Mouse (Mus musculus): ENCODE measurements around the gene Zbtb20.

Zbtb20 gene

GRCm38 (mm10) chr16:43080923-43081702 is 205.4 kb downstream of the Zbtb20 start:
- no peak for DNase-seq

- no peak for DNase-seq
Observed at GRCm38 (mm10) chr16:43081995-43082394, 206.3 kb downstream of the Zbtb20 start.

- DNase-seq: no peak
Observed at GRCm38 (mm10) chr16:43082801-43083200, 207.1 kb downstream of the Zbtb20 start.

- no peak for DNase-seq
Observed at GRCm38 (mm10) chr16:43090188-43090587, 214.5 kb downstream of the Zbtb20 start.

GRCm38 (mm10) chr16:43094161-43094560 is 218.5 kb downstream of the Zbtb20 start:
- no peak for DNase-seq

GRCm38 (mm10) chr16:43094756-43095155 is 219.1 kb downstream of the Zbtb20 start:
- no peak for DNase-seq

GRCm38 (mm10) chr16:43096040-43096439 is 220.4 kb downstream of the Zbtb20 start:
- no peak for DNase-seq

GRCm38 (mm10) chr16:43098153-43098552 is 222.5 kb downstream of the Zbtb20 start:
- no peak for DNase-seq

GRCm38 (mm10) chr16:43098666-43099065 is 223.0 kb downstream of the Zbtb20 start:
- no peak for DNase-seq

- no peak for DNase-seq
Observed at GRCm38 (mm10) chr16:43111288-43111687, 235.6 kb downstream of the Zbtb20 start.

- DNase-seq: no peak
Observed at GRCm38 (mm10) chr16:43113968-43114367, 238.3 kb downstream of the Zbtb20 start.

- no peak for DNase-seq
Observed at GRCm38 (mm10) chr16:43129966-43130365, 254.3 kb downstream of the Zbtb20 start.

GRCm38 (mm10) chr16:43130583-43130982 is 254.9 kb downstream of the Zbtb20 start:
- peak in 1 of 2 experiments; percentile 35 for DNase-seq

- DNase-seq: no peak
Observed at GRCm38 (mm10) chr16:43131077-43131476, 255.4 kb downstream of the Zbtb20 start.

GRCm38 (mm10) chr16:43168506-43168905 is 292.8 kb downstream of the Zbtb20 start:
- DNase-seq: peak in 1 of 2 experiments; percentile 49

GRCm38 (mm10) chr16:43169273-43169905 is 293.7 kb downstream of the Zbtb20 start:
- DNase-seq: no peak

- DNase-seq: no peak
Observed at GRCm38 (mm10) chr16:43172139-43172538, 296.5 kb downstream of the Zbtb20 start.

GRCm38 (mm10) chr16:43172912-43173311 is 297.2 kb downstream of the Zbtb20 start:
- no peak for DNase-seq

- DNase-seq: no peak
Observed at GRCm38 (mm10) chr16:43174815-43175214, 299.1 kb downstream of the Zbtb20 start.

- no peak for DNase-seq
Observed at GRCm38 (mm10) chr16:43181038-43181437, 305.4 kb downstream of the Zbtb20 start.

- DNase-seq: no peak
Observed at GRCm38 (mm10) chr16:43190390-43190789, 314.7 kb downstream of the Zbtb20 start.

- no peak for DNase-seq
Observed at GRCm38 (mm10) chr16:43191060-43191850, 315.6 kb downstream of the Zbtb20 start.

- no peak for DNase-seq
Observed at GRCm38 (mm10) chr16:43193631-43194239, 318.1 kb downstream of the Zbtb20 start.

All from kidney, postnatal 25 days (tissue).